Mouse (Mus musculus): ENCODE results near the gene Gnb3. TPM values are rescaled to one million over a fixed set of nuclear protein-coding genes. Genes with fewer than 3 reads are reported as not detected.
"Not testable (repeated sequence)": the region's sequence is repeated elsewhere in the genome, so short reads cannot be mapped to it uniquely, and the experiment has no call there.

The Gnb3 gene
- polyA plus RNA-seq, 2 experiments: 1.6 to 2.3 TPM

- no peak for ATAC-seq (ENCODE audit: low FRiP score, low read depth)
- Histone ChIP-seq H3K9ac (ENCODE audit: low read depth, low read length, severe bottlenecking) (0 out of 2 replicates have a peak overlapping the region, but pooled peaks have one; percentile 25), H3K4me2 (replicated peaks; ENCODE audit: low read depth, low read length, severe bottlenecking) (0 out of 2 replicates have a peak overlapping the region, but pooled peaks have one; percentile 90), H3K4me1 (ENCODE audit: control insufficient read depth, insufficient read depth, low read length) (peaks cover 9% of the 10 kb centered on the region; the same call in 1 of the 2 replicates), H3K27ac (replicated peaks; ENCODE audit: low read depth, low read length) (no peak overlapping the region), H3K27me3 (ENCODE audit: control insufficient read depth, insufficient read depth, low read length) (no peaks in the 10 kb centered on the region), H3K36me3 (ENCODE audit: control insufficient read depth, insufficient read depth, low read length) (peaks cover 31% of the 10 kb centered on the region), H3K9me3 (ENCODE audit: control insufficient read depth, low read length) (no peaks in the 10 kb centered on the region), H3K4me3 (replicated peaks; ENCODE audit: low read length) (no peak overlapping the region)
- no peak for DNase-seq (ENCODE audit: low spot score)
- TF ChIP-seq POLR2A (IDR thresholded peaks at IDR 0.05; ENCODE audit: borderline replicate concordance, extremely low read depth, insufficient read depth, insufficient read length): no peak
- 89% methylated on average over 8 of the region's 8 CpGs for WGBS
These were observed 8.4 kb downstream of the Gnb3 start for GRCm38 (mm10) chr6:124831649-124832048.

DNA sequence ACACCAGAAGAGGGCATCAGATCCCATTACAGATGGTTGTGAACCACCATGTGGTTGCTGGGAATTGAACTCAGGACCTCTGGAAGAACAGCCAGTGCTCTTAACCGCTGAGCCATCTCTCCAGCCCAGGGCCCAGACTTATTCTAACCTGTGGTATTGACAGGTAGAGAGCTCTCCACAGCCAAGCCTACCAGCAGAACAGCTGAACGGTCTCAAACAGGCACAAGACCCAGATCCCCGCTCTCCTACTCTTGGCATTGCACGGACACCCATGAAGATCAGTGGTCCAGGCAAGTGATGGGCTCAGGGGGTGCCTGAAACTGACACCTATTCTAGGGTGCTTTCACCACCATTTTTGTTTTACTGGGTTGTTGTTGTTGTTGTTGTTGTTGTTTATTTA, 8.9 kb downstream of the Gnb3 start:
- H3K9ac ChIP-seq (ENCODE audit: low read depth, low read length, severe bottlenecking); H3K4me3 ChIP-seq (replicated peaks; ENCODE audit: low read length); H3K9me3 ChIP-seq (ENCODE audit: control insufficient read depth, low read length); H3K4me1 ChIP-seq (ENCODE audit: control insufficient read depth, insufficient read depth, low read length); H3K27ac ChIP-seq (replicated peaks; ENCODE audit: low read depth, low read length); DNase-seq (ENCODE audit: low spot score); ATAC-seq (ENCODE audit: low FRiP score, low read depth); H3K27me3 ChIP-seq (ENCODE audit: control insufficient read depth, insufficient read depth, low read length): not testable (repeated sequence)
- H3K4me2 ChIP-seq (replicated peaks; ENCODE audit: low read depth, low read length, severe bottlenecking): peak overlapping the region; percentile 90; the same call in 1 of the 2 replicates
- H3K36me3 ChIP-seq (ENCODE audit: control insufficient read depth, insufficient read depth, low read length): peaks cover 33% of the 10 kb centered on the region
- 92% methylated on average over 4 of the region's 4 CpGs for WGBS

DNA sequence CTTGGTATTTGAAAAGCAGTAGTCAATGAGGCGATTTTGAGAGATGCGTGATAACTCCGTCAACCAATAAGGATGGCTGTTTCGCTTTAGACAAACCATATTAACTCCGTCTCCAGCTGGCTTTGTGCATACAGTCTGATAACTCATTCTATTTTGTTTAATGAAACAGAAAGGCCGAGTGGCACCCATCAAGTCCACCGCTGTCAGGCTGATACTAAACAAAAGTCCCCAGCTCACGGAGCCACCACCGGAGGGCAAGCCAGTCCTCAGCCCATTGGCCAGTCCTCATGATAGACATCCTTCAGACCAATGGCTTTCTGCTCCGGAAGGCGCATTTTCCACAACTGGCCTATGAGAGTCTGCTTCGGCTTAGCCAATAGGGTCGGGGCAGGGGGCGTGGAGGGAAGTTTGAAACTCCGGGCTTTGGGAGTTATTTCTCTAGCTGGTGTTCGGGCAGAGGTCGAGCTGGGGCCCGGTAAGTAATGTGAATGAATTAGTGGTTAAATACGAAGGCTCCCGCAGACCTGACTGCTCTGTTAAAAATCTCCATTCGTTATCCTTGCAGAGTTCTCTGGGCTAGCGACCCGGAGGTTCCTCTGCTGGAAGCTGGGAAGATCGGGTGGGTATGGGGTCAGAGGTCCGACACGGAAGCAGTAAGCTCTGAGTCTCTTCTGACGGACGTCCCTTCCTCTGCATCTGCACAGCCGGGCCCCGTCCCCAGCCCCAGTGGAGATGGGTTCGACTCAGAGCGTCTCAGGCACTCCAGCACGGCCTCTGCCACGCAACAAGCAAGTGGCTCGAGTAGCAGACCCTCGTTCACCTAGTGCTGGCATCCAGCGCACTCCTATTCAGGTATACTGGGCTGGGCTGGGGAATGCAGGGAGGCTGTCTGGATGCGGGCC, 10.0 kb downstream of the Gnb3 start:
- Histone ChIP-seq H3K4me1 (ENCODE audit: control insufficient read depth, insufficient read depth, low read length) (peaks cover 9% of the 10 kb centered on the region; the same call in 1 of the 2 replicates), H3K9ac (ENCODE audit: low read depth, low read length, severe bottlenecking) (peak overlapping the region; percentile 65), H3K4me3 (replicated peaks; ENCODE audit: low read length) (peak overlapping the region; percentile 54), H3K27me3 (ENCODE audit: control insufficient read depth, insufficient read depth, low read length) (no peaks in the 10 kb centered on the region), H3K36me3 (ENCODE audit: control insufficient read depth, insufficient read depth, low read length) (peaks cover 45% of the 10 kb centered on the region), H3K27ac (replicated peaks; ENCODE audit: low read depth, low read length) (peak overlapping the region; percentile 73), H3K4me2 (replicated peaks; ENCODE audit: low read depth, low read length, severe bottlenecking) (peak overlapping the region; percentile 90), H3K9me3 (ENCODE audit: control insufficient read depth, low read length) (no peaks in the 10 kb centered on the region)
- peak; percentile 83 for ATAC-seq (ENCODE audit: low FRiP score, low read depth)
- TF ChIP-seq POLR2A (IDR thresholded peaks at IDR 0.05; ENCODE audit: borderline replicate concordance, extremely low read depth, insufficient read depth, insufficient read length): no peak
- DNase-seq (ENCODE audit: low spot score): peak; percentile 98
- under 1% methylated on average over 38 of the region's 38 CpGs for WGBS

DNA sequence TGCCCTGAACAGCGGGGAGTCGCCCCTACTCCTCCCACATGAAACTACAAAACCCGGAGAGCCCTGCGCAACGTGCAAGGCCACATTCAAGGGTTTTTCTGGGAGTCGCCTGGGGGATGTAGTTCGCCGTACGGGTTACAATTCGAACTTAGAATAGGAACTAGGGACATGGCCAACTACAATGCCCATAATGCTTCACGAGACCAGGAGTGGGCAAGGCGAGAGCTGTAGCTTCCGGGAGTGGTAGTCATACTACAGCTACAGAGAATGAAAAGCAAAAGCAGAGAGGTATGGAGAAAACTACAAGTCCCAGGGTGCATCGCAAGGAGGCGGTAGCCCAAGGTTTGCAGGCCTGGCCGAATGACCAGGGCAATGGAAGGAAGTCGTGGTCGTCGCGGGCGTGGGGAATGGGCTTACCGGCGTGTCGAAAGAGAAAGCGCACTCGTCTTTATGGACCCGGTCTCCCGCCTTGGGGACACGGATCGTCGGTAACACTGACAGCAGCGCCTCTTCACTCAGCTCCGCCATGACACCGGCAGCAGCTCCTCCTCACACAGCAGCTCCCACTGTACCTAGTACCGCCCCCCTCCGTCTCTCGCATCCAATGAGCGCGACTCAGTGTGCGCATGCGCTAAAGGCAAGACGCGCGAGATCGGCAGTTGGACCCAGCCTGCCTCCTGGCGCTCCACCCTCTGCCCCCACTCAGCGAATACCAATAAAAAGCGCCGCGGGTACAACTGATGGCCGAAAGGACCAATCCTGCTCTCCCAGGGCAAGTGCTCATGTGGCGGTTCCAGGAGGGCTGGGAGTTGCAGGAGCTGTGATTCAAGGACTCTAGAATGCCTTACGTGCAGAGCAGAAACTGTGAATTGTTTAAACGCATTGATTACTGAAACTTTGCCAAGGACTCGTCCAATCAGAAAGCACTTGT, 10.9 kb downstream of the Gnb3 start, which contains the start of the genes Usp5 and Cdca3:
TSS of gene Usp5 (minus strand) at position 617 of the 931 bp plus-strand sequence.
TSS of gene Cdca3 (plus strand) at position 680 of the 931 bp plus-strand sequence.
- H3K9ac ChIP-seq (ENCODE audit: low read depth, low read length, severe bottlenecking): peak within 1 kb of the TSS; percentile 65
- peak within 1 kb of the TSS; percentile 73 for H3K27ac ChIP-seq (replicated peaks; ENCODE audit: low read depth, low read length)
- H3K36me3 ChIP-seq (ENCODE audit: control insufficient read depth, insufficient read depth, low read length): peaks cover 49% of the 10 kb centered on the region
- WGBS: under 1% methylated on average over 53 of the region's 55 CpGs
- peak within 1 kb of the TSS; percentile 90 for H3K4me2 ChIP-seq (replicated peaks; ENCODE audit: low read depth, low read length, severe bottlenecking)
- no peaks in the 10 kb centered on the region for H3K9me3 ChIP-seq (ENCODE audit: control insufficient read depth, low read length)
- 0 out of 2 replicates have a peak, but pooled peaks have one; percentile 74 for TF ChIP-seq POLR2A (IDR thresholded peaks at IDR 0.05; ENCODE audit: borderline replicate concordance, extremely low read depth, insufficient read depth, insufficient read length)
- DNase-seq (ENCODE audit: low spot score) (peak; percentile 99), ATAC-seq (ENCODE audit: low FRiP score, low read depth) (peak; percentile 92)
- peaks cover 9% of the 10 kb centered on the region; the same call in 1 of the 2 replicates for H3K4me1 ChIP-seq (ENCODE audit: control insufficient read depth, insufficient read depth, low read length)
- H3K4me3 ChIP-seq (replicated peaks; ENCODE audit: low read length): peak within 1 kb of the TSS; percentile 54
- no peaks in the 10 kb centered on the region for H3K27me3 ChIP-seq (ENCODE audit: control insufficient read depth, insufficient read depth, low read length)
